Mouse (Mus musculus) stomach, postnatal 0 days (tissue): ENCODE measurements around the gene Mapk14.

ENCODE experiments used
- CTCF ChIP-seq: IDR thresholded peaks from 2 replicates; pipeline ENCODE4 v1.5.1; 2016; ENCODE audit warnings: antibody characterized with exemption, low read depth, mild to moderate bottlenecking, moderate library complexity
- EP300 ChIP-seq: optimal IDR thresholded peaks from 2 replicates; pipeline ENCODE3; 2016; ENCODE audit warnings: antibody characterized with exemption

- TF ChIP-seq CTCF (no peak), EP300 (no peak)
Observed at GRCm38 (mm10) chr17:28701171-28701570, 10.0 kb downstream of the Mapk14 start.
